Mouse (Mus musculus) MEL (cell line): Measurements from ENCODE around the gene Tfap2c. TPM values are rescaled to one million over a fixed set of nuclear protein-coding genes. Genes with fewer than 3 reads are reported as not detected.

ENCODE experiments used
- DNase-seq: peaks from one replicate; pipeline ENCODE4 v3.0.0; 2011; ENCODE audit warnings: low read depth, low spot score
- H3K27ac ChIP-seq: 2 replicates; pipeline ENCODE4 v1.5.1; 2012; ENCODE audit warnings: low read depth, mild to moderate bottlenecking, control low read depth, low read length, moderate library complexity; ENCODE audit not compliant: control insufficient read depth
- H3K27me3 ChIP-seq, 2 experiments: fragments of 150-350 bp in 1 of 2; sonication (generic) in 1 of 2; 2 replicates each; pipeline ENCODE4 v1.6.1; 2012; ENCODE audit warnings: low read length in 2 of 2, mild to moderate bottlenecking in 2 of 2, improper control_type of control experiment in 1 of 2, moderate library complexity in 1 of 2; ENCODE audit not compliant: insufficient read depth in 2 of 2, control insufficient read depth in 1 of 2
- H3K36me3 ChIP-seq, 2 experiments: 2 replicates each; pipeline ENCODE4 v1.6.1; 2012 to 2014; ENCODE audit warnings: low read length in 2 of 2, improper control_type of control experiment in 1 of 2, inconsistent platforms in 1 of 2, mild to moderate bottlenecking in 1 of 2; ENCODE audit not compliant: insufficient read depth in 2 of 2, control insufficient read depth in 1 of 2
- H3K4me1 ChIP-seq, 2 experiments: fragments of 150-350 bp in 1 of 2; sonication (generic) in 1 of 2; 2 replicates each; pipeline ENCODE4 v1.6.1; 2012; ENCODE audit warnings: low read length in 2 of 2, improper control_type of control experiment in 1 of 2, mild to moderate bottlenecking in 1 of 2; ENCODE audit not compliant: insufficient read depth in 2 of 2, control insufficient read depth in 1 of 2
- H3K4me3 ChIP-seq, 2 experiments: fragments of 150-350 bp in 1 of 2; sonication (generic) in 1 of 2; 2 replicates each; pipeline ENCODE4 v1.5.1; 2012; ENCODE audit warnings: low read depth in 2 of 2, low read length in 2 of 2, mild to moderate bottlenecking in 2 of 2, moderate library complexity in 2 of 2, control low read depth in 1 of 2, improper control_type of control experiment in 1 of 2; ENCODE audit not compliant: control insufficient read depth in 1 of 2, insufficient read depth in 1 of 2
- H3K79me2 ChIP-seq: 2 replicates; pipeline ENCODE4 v1.6.1; 2012; ENCODE audit warnings: mild to moderate bottlenecking, low read length, moderate library complexity; ENCODE audit not compliant: control insufficient read depth, poor library complexity, insufficient read depth
- H3K9ac ChIP-seq: 2 replicates; pipeline ENCODE4 v1.6.1; 2012; ENCODE audit warnings: low read depth, mild to moderate bottlenecking, control low read depth, low read length, moderate library complexity; ENCODE audit not compliant: control insufficient read depth, poor library complexity, severe bottlenecking
- H3K9me3 ChIP-seq: fragments of 150-350 bp; sonication (generic); replicated peaks from 2 replicates; pipeline ENCODE4 v1.6.1; 2012; ENCODE audit warnings: mild to moderate bottlenecking, low read length, improper control_type of control experiment, moderate library complexity; ENCODE audit not compliant: insufficient read depth
- CHD1 ChIP-seq: IDR thresholded peaks from 2 replicates; pipeline ENCODE4 v1.6.1; 2012; ENCODE audit warnings: low read depth, mild to moderate bottlenecking, inconsistent platforms, low read length, improper control_type of control experiment
- CHD2 ChIP-seq: IDR thresholded peaks from 2 replicates; pipeline ENCODE4 v1.6.1; 2011; ENCODE audit warnings: low read length, improper control_type of control experiment
- E2F4 ChIP-seq: IDR thresholded peaks from 2 replicates; pipeline ENCODE4 v1.6.1; 2011; ENCODE audit warnings: low read depth, low read length, improper control_type of control experiment, borderline replicate concordance
- EP300 ChIP-seq, 2 experiments: IDR thresholded peaks; 2 replicates each; pipeline ENCODE4 v1.6.1; 2011; ENCODE audit warnings: improper control_type of control experiment in 2 of 2, low read length in 2 of 2, low read depth in 1 of 2, mild to moderate bottlenecking in 1 of 2
- ETS1 ChIP-seq: IDR thresholded peaks from 2 replicates; pipeline ENCODE4 v1.6.1; 2012; ENCODE audit warnings: low read depth, mild to moderate bottlenecking, inconsistent platforms, low read length, improper control_type of control experiment, moderate library complexity
- GATA1 ChIP-seq: IDR thresholded peaks from 2 replicates; pipeline ENCODE4 v1.6.1; 2011; ENCODE audit warnings: low read depth, low read length, improper control_type of control experiment
- MAX ChIP-seq: IDR thresholded peaks from 2 replicates; pipeline ENCODE4 v1.6.1; 2011; ENCODE audit warnings: low read length, improper control_type of control experiment
- MEF2A ChIP-seq: IDR thresholded peaks from 2 replicates; pipeline ENCODE4 v1.6.1; 2014; ENCODE audit warnings: low read depth, mild to moderate bottlenecking, inconsistent platforms, low read length, improper control_type of control experiment; ENCODE audit not compliant: poor library complexity, insufficient replicate concordance, severe bottlenecking; ENCODE audit errors: extremely low read depth
- MYB ChIP-seq: IDR thresholded peaks from 2 replicates; pipeline ENCODE4 v1.6.1; 2011; ENCODE audit warnings: mild to moderate bottlenecking, low read depth, low read length, improper control_type of control experiment
- MYC ChIP-seq: IDR thresholded peaks from 2 replicates; pipeline ENCODE4 v1.6.1; 2011; ENCODE audit warnings: low read depth, mild to moderate bottlenecking, low read length, improper control_type of control experiment, moderate library complexity
- NRF1 ChIP-seq: IDR thresholded peaks from 2 replicates; pipeline ENCODE4 v1.6.1; 2014; ENCODE audit warnings: low read depth, mild to moderate bottlenecking, inconsistent platforms, low read length, improper control_type of control experiment, moderate library complexity; ENCODE audit not compliant: poor library complexity, insufficient read depth, severe bottlenecking
- POLR2A ChIP-seq, 2 experiments: IDR thresholded peaks; 2 replicates each; pipeline ENCODE4 v1.6.1; 2011 to 2012; ENCODE audit warnings: low read length in 2 of 2, mild to moderate bottlenecking in 2 of 2, control low read depth in 1 of 2, improper control_type of control experiment in 1 of 2, low read depth in 1 of 2, moderate library complexity in 1 of 2; ENCODE audit not compliant: control insufficient read depth in 1 of 2, insufficient read depth in 1 of 2, poor library complexity in 1 of 2
- POLR2AphosphoS2 ChIP-seq: IDR thresholded peaks from 2 replicates; pipeline ENCODE4 v1.6.1; 2011; ENCODE audit warnings: low read length, improper control_type of control experiment
- RAD21 ChIP-seq: IDR thresholded peaks from 2 replicates; pipeline ENCODE4 v1.6.1; 2011; ENCODE audit warnings: mild to moderate bottlenecking, low read depth, low read length, improper control_type of control experiment
- TCF12 ChIP-seq: IDR thresholded peaks from 2 replicates; pipeline ENCODE4 v1.6.1; 2014; ENCODE audit warnings: low read depth, mild to moderate bottlenecking, inconsistent platforms, low read length, improper control_type of control experiment, moderate library complexity
- USF2 ChIP-seq, 2 experiments: IDR thresholded peaks; 2 replicates each; pipeline ENCODE4 v1.6.1; 2011 to 2012; ENCODE audit warnings: improper control_type of control experiment in 2 of 2, low read length in 2 of 2, borderline replicate concordance in 1 of 2, inconsistent platforms in 1 of 2, low read depth in 1 of 2, mild to moderate bottlenecking in 1 of 2; ENCODE audit not compliant: insufficient read depth in 1 of 2
- ZKSCAN1 ChIP-seq: IDR thresholded peaks from 2 replicates; pipeline ENCODE4 v1.6.1; 2012; ENCODE audit warnings: low read depth, mild to moderate bottlenecking, inconsistent platforms, low read length, improper control_type of control experiment, moderate library complexity
- ZMIZ1 ChIP-seq: IDR thresholded peaks from 2 replicates; pipeline ENCODE4 v1.6.1; 2012; ENCODE audit warnings: low read depth, mild to moderate bottlenecking, inconsistent platforms, low read length, improper control_type of control experiment, moderate library complexity
- ZNF384 ChIP-seq: IDR thresholded peaks from 2 replicates; pipeline ENCODE4 v1.6.1; 2012; ENCODE audit warnings: low read depth, mild to moderate bottlenecking, inconsistent platforms, low read length, improper control_type of control experiment
- polyA plus RNA-seq, 2 experiments: library from polyadenylated mRNA; stranded (reverse) in 1 of 2; unstranded in 1 of 2; fragments of >175 nt in 1 of 2; fragments of >200 nt in 1 of 2; gene quantifications; 2 replicates each; pipeline versions ENCODE4 v1.2.1 to v1.2.4; 2012; ENCODE audit warnings: low replicate concordance in 2 of 2, low read depth in 1 of 2; ENCODE audit not compliant: insufficient read length in 2 of 2, insufficient read depth in 1 of 2, missing spikeins in 1 of 2
- total RNA-seq: library from RNA; depleted of rRNA; stranded (reverse); fragments of 300-350 nt; gene quantifications from 2 replicates; pipeline ENCODE4 v1.2.3, GENCODE M21; 2012

Gene Tfap2c
- total and polyA plus RNA-seq, 3 experiments: not detected

DNA sequence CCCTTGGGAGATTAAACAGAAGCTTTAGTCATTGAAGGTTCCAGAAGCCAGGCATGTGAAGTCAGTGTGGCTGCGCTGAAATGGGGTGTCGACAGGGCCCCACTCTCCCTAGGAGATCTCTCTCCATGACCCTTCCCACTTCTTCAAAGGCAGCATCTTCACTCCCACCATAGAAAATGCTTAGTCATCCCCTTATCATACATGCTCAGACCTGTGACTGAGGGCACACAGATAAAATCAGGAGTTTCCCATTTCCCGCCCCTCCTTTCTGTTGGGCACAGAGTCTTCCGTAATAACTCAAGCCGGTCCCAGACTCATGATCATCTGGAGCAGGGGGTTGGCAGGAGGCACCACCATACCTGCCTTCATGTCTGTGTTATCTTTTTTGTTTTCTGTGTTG is 41.4 kb downstream of the Tfap2c start:
- H3K4me1 ChIP-seq: no peaks in the 10 kb centered on the region
- H3K9me3 ChIP-seq: no peaks in the 10 kb centered on the region
- no peak overlapping the region for H3K9ac ChIP-seq
- H3K36me3 ChIP-seq: no peaks in the 10 kb centered on the region
- no peak for DNase-seq
- no peak for TF ChIP-seq GATA1
- TF ChIP-seq EP300 (IDR thresholded peaks at IDR 0.05; ENCODE audit: low read depth in 1 of 2, low read length in 2 of 2): no peak
- TF ChIP-seq CHD2: no peak
- TF ChIP-seq MYB: no peak
- no peak for TF ChIP-seq NRF1
- TF ChIP-seq ETS1: no peak
- no peak for TF ChIP-seq ZMIZ1
- no peak for TF ChIP-seq RAD21
- no peak overlapping the region for H3K4me3 ChIP-seq
- H3K79me2 ChIP-seq: no peaks in the 10 kb centered on the region
- no peak overlapping the region for H3K27ac ChIP-seq
- H3K27me3 ChIP-seq: no peaks in the 10 kb centered on the region

DNA sequence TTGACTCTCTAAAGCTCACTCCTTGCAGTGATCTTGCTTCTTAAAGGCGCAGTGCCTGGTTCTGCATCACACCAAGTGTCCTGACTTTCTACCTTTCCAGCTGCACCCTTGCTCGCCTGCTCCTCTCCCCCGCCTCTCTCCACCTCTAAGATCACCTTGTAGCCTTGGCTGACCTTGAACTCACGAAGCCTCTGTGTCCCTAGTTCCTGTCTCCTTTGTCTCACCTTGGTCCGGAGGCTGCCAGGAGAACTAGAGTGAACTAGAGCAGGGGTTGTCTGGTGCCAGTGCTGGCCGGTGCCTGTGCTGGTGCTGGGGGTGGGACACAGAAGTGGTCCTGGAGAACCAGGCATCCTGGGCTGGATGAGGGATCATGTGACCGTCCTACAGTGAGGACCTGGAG is 44.9 kb downstream of the Tfap2c start:
- H3K36me3 ChIP-seq: no peaks in the 10 kb centered on the region
- no peak overlapping the region for H3K4me3 ChIP-seq
- no peaks in the 10 kb centered on the region for H3K79me2 ChIP-seq
- no peak for DNase-seq
- no peaks in the 10 kb centered on the region for H3K4me1 ChIP-seq
- no peak overlapping the region for H3K27ac ChIP-seq
- no peak overlapping the region for H3K9ac ChIP-seq
- no peak for TF ChIP-seq E2F4
- TF ChIP-seq GATA1: no peak
- TF ChIP-seq USF2 (IDR thresholded peaks at IDR 0.05; ENCODE audit: borderline replicate concordance in 1 of 2, insufficient read depth in 1 of 2, low read depth in 1 of 2, low read length in 2 of 2): no peak
- TF ChIP-seq POLR2AphosphoS2: no peak
- no peak for TF ChIP-seq MAX
- TF ChIP-seq POLR2A (IDR thresholded peaks at IDR 0.05; ENCODE audit: control insufficient read depth in 1 of 2, insufficient read depth in 1 of 2, low read depth in 1 of 2, low read length in 2 of 2, poor library complexity in 1 of 2): no peak
- no peak for TF ChIP-seq CHD1
- TF ChIP-seq ZNF384: no peak
- no peak for TF ChIP-seq TCF12
- TF ChIP-seq ZKSCAN1: no peak
- no peak for TF ChIP-seq MYC
- TF ChIP-seq MEF2A: no peak
- TF ChIP-seq, all 39 proteins: peak for 0
- no peaks in the 10 kb centered on the region for H3K27me3 ChIP-seq
- H3K9me3 ChIP-seq: no peaks in the 10 kb centered on the region
